Mouse (Mus musculus): ENCODE results near the gene Icos.

The Icos gene

GRCm38 (mm10) chr1:60977641-60978040 is at the start of gene Icos:
TSS of gene Icos (plus strand) at chr1:60977927.
- DNase-seq (ENCODE audit: low spot score), result no peak

DNA sequence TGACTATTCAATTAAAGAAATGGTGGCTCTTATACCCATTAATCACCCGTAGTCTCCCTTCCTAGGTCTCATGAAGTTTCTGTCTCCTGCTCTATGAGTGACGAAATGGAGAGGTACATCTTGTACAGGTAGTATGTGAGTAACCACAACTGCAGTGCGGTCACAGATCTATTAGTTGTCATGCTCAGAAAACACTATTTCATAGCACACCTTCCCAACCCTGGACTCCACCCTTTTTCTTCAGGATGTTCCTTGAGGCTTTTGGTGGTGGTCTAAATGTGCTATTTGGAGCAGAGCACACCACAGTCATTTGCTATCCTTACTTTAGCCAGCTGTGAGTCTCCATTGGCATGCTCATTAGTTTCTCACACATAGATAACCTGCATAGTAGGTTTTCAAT is 48.7 kb upstream of the Icos start:
- DNase-seq (ENCODE audit: low spot score), result no peak

DNA sequence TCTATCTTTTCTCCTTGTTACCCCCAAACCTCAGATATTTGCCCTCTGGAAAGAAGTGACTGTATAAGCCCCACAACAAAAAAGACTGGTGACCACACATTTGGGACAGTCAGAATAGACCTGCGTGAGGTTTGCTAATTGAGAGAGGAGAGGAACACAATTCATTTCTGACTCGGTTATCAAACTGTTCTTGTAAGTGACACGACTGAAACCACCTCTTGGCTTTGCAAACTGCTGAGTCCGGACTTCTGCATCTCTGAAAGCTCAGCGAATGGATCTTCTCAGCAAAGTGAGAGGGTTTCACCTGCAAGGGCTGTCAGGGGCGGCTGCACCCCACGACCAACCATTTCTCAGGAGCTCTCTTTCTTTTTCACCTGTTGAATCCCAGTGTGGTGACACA is 47.3 kb upstream of the Icos start:
- no peak for DNase-seq (ENCODE audit: low spot score)

DNA sequence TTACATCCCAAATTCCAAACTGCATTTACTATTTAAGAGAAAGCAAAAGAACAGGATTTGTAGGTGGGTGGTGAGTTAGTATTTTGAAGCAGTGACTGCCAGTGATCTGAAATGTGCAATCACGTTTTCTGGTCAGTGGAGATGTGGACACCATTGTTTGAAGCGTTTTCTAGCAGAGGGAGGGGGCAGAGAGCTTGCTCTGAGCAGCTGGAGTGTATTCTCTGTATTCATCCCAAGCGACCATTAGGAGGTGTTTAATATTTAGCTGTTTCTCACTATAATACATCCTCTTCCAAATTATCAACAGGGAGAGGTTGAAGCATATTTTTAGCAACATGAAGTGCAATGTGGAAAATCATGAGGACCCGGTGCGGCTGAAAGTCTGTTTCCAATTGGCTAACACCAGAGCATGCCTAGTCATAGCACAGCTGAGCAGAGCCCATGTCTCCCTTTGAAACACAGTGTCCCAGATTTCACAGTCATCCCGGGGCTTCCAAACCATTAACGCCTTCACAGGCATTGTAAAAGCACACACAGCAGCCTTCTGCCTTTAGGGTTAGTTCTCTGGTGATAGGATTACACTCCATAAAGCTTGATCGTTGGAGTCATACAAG is 41.7 kb upstream of the Icos start:
- DNase-seq (ENCODE audit: low spot score), result no peak

DNA sequence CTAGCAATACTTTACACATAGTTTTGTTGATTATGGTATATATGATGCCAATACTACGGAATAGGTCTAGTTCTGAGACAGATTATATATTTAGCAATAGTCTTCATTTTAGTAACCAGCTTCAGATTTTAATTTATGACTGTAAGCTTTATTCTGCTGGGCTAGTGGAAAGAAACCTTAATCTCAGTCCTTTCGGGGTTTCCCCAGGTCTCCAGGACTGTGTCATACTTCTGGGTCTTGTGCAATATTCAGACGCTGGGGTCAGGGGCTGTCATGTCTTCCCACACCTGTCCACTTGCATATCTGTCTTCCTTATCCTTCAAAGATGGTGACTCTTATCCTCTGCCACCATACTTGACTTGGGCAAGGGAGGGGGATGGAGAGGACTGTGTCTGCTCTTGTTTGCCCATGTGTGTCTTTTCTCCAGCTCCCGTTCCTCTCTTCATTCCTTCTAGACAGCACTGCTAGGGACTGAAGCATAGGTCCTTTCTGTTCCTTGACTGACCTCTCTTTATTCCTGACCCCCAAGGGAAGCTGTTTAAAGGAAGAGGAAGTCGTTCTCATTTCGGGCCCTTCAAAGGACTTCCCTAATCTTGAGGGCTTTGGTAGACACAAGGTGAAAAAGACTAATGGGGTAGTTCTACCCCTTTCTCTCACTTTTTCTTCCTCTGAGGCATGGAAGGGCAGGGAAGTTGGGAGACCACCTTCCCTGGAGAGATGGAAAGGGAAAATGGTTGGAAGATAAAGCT is 40.6 kb upstream of the Icos start:
- DNase-seq (ENCODE audit: low spot score), result no peak

GRCm38 (mm10) chr1:60938256-60938655 is 39.5 kb upstream of the Icos start:
- DNase-seq (ENCODE audit: low spot score), result no peak

- DNase-seq (ENCODE audit: low spot score), result no peak
Observed at GRCm38 (mm10) chr1:60938974-60939373, 38.8 kb upstream of the Icos start.

DNA sequence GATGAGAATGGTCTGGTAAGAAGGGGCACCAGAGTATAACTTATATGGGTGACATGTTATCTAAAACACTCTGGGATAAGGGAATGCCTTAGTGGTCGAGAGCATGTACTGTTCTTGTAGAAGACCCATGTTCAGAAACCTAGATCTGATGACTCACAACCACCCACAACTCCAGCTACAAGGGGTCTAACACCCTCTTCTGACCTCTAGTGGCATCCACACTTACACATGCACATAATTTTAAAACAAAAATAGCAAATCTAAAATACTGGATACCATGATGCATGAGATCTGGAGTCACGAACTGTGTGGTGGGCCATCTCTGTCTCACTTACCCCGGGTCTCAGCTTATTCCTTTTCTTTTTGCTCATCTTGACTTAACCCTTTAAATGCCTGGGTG is 37.7 kb upstream of the Icos start:
- DNase-seq (ENCODE audit: low spot score), result no peak

DNA sequence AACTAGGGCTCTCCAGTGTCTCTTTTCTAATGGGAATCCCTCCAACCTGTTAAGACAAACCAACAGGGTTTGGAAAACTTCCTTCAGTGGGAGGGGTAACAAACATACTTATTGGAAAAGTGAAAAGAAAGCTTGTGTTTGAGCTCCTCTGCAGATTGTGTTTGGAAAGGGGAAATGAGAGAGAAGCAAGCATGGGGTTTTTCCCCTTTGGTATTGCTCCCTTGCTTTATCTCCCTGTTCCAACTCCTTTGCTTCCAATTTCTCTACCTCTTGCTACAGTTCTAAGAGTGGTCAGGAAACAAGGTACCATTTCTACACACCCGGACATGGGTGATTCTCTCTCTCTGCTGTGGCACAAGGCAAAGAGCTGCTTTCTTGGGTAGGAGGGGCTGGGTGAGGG is 37.1 kb upstream of the Icos start:
- no peak for DNase-seq (ENCODE audit: low spot score)

GRCm38 (mm10) chr1:60941056-60942048 is 36.4 kb upstream of the Icos start:
- DNase-seq (ENCODE audit: low spot score), result no peak

DNA sequence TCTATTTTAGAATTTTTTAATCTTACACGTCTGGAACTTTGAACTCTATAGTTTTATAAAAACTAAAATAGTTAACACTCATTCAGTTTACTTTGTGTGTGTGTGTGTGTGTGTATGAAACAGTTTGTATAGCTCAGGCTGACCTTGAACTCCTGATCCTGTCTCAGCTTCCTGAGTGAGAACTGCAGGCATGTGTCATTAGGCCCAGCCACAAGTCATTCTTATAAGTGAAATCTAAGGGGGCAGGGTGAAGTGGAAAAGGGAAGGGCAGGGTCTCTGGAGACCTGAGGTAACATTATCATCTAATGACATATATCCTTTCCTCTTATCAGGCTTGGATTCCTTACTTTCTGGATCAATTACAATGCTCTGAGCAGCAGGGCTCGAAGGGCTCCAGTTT is 34.8 kb upstream of the Icos start:
- no peak for DNase-seq (ENCODE audit: low spot score)

DNA sequence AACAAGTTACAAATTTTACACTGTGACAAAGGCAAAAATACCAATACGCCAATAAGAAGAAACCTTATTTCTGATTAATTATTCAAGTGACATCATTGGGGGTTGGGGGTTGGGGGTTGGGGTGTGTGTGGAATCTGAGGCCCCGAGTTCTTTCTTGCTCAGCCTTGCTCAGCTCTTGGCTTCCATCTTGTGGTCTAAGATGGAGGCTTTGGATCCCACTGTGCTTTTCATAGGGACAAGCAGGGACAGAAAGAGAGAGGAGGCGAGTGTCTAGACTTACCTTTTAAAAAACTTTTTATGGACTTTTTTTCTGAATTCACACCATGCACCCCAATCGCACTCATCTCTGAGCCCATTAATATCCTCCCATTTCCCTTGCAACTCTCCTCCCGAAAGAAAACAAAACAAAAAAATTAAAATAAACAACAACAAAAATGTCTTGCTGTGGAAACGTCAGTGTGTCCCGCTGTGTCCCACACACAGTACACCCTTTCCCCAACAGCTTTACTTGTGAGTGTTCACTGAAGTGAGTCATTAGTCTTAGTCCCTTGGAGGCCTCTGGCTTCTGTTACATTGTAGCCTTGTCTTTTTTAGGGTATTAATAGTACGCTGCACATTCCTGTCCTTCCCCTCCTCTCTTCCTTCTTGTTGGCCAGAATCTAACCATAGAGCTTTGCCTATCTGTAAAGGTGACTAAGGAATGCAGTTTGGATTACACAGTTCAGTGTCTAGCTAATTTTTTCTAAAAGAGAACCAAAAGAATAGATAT is 31.9 kb upstream of the Icos start:
- DNase-seq (ENCODE audit: low spot score), result no peak

GRCm38 (mm10) chr1:60948112-60948511 is 29.6 kb upstream of the Icos start:
- no peak for DNase-seq (ENCODE audit: low spot score)

DNA sequence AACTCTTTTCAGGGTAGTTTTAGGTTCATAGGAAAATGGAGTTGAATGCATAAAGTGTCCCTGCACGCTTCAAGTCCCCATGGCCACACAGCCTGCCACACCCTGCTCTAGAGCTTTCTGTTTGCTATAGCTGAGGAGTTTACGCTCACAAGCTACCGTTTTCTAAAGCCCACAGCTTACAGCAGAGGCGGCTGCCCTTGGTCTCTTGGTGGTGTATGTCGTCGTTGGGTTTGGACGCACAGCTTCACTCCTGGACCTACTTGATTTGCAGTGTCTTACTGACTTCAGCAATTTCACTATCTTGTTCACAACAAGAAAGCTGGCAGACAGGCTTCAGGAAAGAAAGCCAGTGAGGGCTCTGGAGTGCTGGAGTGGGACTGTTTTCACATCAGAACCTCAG is 24.8 kb upstream of the Icos start:
- DNase-seq (ENCODE audit: low spot score), result no peak

DNA sequence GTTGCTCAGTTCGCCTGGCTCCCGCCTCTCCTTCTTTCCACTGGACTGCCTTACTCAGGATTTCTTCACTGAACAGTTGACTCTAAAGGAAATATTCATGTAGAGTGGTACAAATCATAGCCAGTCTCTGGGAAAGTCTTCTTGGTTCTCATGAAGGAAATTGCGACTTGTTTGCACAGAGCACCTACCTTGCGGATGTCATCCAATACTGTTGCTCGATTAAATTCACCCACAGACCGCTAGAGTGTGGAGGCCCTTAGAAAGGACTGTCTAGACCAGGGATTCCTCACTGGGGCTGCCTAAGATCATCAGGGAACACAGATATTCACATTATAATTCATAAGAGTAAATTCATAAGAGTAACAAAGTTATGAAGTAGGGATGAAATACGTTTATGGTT is 24.0 kb upstream of the Icos start:
- no peak for DNase-seq (ENCODE audit: low spot score)

DNA sequence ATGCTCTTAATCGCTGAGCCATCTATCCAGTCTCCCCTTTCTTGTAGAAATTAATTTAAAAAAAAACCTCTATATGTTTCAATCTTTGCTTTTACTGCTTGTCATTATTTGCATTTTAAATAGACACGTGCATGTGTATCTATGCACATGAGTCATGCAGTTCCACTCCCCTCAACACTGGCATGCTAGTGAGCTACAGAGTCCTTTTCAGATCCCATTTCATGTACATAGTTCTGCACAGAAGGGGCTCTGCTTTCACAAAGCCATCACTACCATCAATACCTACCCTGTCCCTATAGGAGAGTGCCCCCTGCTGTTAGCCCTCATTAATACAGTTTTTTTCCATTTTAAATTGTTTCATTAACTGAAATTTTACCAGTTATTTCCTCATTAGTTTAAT is 23.0 kb upstream of the Icos start:
- no peak for DNase-seq (ENCODE audit: low spot score)

DNA sequence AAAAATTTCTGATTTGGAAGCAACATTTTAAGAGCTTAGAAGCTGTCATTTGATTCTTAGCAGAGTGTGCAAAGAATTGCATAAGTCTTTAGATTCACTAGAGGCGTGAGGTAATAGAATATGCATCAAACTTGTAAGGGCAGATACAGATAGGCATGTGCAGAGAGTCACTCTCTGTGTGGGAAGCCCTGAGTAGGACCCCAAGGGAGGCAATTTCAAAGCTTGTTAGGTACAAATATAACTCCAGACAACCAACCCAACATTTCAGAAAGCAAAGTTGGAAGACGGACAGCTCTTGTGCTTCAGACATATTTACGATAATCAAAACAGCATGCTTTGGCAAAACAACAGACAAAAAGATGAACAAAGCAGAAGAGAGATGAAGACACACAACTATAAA is 22.5 kb upstream of the Icos start:
- no peak for DNase-seq (ENCODE audit: low spot score)

DNA sequence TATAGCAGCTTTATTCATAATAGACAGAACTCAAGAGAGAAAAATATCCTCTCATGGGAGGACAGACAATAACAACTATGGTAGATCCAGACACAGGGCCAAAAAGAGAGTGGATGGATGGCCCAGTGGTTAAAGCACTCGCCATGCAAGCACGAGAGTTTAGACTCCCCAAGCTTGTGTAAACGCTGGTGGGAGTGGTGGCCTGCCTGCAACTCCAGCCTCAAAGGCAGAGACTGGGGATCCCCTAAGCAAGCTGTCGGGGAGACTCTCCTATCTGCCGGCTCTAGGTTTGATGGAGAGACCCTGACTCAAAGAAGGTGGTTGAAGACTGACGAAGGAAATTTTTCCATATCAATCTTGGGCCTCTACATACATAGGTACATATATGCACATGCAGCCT is 21.5 kb upstream of the Icos start:
- no peak for DNase-seq (ENCODE audit: low spot score)

DNA sequence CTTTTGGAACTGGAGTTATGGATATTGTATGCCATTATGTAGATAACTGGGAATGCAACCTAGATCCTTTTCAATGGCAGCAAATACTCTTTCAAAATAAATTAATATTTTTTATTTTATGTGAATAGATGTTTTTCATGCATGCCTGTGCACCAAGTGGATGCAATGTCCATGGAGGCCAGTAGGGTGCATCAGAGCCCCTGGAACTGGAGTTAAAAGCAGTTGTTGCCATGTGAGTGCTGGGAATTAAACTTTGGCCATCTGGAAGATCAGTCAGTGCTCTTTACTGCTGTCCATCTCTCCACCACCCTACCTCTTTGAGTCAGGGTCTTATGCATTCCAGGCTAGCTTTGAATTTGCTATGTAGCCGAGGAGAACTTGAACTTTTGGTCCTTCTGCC is 19.4 kb upstream of the Icos start:
- DNase-seq (ENCODE audit: low spot score), result no peak

DNA sequence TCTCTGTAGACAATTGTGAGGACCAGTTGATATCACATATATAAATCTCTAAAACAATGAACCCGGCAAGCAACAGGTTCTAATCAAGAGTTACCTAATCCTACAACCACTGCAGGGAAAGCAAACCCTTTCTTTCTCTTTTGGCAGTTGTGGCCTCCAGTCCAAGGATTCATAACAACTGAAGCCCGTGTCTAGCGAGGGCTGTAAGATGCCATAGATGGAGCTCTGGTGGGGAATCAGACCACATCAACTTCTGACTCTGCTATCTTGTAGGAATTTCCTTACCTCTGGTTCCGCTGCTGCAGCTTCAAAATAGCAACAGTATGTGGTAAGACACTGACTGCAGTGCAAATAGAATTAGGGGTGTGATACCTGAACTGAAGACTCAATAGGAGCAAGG is 18.5 kb upstream of the Icos start:
- no peak for DNase-seq (ENCODE audit: low spot score)

- DNase-seq (ENCODE audit: low spot score), result no peak
Observed at GRCm38 (mm10) chr1:60960451-60960850, 17.3 kb upstream of the Icos start.

GRCm38 (mm10) chr1:60961080-60961479 is 16.6 kb upstream of the Icos start:
- no peak for DNase-seq (ENCODE audit: low spot score)
